Mouse (Mus musculus) NIH3T3 (cell line): ENCODE results near the gene Gm45785.
"Not testable (repeated sequence)": the region's sequence is repeated elsewhere in the genome, so short reads cannot be mapped to it uniquely, and the experiment has no call there.

Experiments
- DNase-seq: peaks from one replicate; pipeline ENCODE4 v3.0.0-alpha.2; 2012; ENCODE audit warnings: low read depth

The Gm45785 gene

DNA sequence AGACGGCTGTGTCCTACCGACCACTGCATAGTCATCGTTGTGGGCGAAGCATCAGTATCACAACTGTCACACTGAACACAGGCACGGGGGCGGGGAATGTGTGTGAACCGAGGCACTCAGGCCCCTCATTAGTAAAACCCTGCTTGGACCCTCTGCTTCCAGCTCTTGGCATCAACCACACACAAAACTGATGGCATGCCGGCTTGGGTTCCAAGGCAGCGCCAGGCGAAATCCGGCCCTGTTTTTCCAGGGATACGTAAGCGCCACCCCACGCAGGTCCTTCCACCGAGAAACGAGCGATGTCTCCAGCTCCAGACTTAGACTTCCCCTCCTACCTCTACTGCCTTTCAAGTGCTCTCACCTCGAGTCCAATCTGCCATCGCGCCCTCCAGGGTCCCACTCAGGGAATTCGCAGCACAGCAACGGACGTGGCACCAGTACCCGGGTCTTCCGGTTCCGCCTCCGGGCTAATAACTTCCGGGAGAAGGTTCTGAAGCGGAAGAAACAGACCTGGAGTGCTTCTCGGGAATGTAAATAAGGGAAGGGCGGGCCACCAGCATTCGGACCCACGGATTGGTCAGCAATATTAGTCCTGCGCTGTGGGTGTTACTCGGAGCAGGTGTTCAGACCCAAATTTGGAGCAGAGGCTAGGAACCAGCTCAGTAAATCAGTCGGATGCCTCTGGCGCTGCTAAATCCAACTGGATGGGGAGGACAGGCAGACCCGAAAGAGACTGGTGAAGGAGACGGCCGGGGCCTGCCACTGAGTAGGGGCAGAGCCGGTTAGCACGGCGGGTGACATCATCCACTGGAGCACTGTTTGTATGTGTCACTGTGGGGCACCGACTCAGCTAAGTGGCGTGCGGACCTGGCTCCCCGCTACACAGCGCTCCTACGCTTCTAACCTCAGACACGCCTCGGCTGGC, at the start of gene Gm45785:
Gene Gm45785, minus strand, starts transcription at position 472 of the 925 bp plus-strand sequence.
- peak; percentile 90 for DNase-seq

DNA sequence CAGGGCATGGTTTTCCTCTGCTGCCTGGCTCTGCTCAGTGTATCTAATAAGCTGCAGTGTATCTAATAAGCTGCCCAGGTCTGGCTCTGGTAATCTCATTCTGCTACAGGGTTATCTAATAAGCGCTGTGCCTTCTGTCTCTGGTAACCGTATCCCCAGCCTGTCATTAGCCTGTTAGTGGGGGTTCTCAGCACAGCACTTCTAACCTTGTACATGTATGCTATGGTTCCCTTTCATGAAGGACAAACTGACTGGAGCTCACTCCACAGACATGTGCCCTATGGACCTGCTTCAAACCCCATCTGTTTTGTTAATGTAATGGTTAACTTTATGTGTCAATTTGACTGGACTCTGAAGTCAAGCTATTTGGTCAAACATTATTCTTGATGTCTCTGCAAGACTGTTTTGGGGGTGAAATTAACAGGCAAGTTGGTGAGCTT, 49.5 kb upstream of the Gm45785 start:
- no peak for DNase-seq

DNA sequence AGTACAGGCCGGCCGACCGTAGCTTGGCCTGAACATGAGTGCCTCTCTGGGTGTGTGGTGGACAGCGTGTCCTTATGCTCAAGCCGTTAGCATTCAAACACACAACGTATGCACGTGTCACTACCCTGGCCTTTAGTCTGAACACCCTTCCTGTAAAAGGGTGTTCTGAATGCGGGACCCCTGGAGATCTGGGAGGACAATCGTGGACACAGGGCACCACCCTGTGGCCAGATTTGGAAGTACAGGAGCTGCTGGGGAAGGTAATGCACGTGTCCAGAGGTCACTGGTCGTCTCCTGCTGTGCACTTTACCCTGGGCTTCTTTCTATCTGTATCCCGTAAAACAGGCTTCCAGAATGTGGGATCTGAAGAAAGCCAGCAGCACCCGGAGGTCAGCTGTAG, 47.1 kb upstream of the Gm45785 start:
- DNase-seq, result peak; percentile 84

DNA sequence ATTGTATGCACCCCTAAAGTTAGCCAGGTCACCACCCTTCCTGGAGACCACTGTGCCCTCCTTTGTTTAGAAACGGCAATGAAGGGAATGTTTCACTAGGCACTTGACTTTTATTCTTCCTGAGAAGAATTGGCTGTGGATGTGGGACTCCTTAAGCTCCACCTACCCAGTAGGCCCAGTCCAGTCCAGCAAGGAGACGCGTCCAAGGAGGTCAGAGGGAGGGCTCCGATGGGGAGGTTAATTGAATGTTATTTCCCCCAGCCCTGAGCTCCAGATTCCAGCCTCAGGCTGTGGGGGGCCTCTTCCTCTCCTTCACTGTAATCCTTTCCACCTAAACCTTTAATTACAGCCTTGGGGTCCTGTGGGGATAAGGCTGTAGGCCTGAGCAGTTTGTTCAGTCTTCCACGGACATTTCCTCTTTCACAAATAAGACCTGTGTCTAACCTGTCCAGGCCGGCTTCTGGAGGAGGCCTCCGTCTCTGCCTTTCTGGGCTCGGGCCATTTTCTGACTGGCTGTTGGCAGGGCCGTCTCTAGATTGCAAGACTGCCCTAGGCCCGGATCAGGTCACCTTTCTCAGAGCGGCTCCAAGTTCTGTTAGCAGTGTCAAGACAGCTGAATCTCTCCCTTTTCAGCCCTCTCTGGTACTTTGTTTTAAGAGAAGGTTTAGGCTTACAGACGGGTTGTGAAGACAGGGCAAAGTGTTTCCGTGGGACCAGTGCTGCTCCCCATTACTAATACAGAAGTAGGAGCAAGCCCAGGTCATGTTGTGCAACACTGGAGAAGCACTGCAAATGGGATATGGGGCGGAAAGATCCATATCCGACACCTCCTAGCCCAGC, 46.1 kb upstream of the Gm45785 start:
- no peak for DNase-seq

DNA sequence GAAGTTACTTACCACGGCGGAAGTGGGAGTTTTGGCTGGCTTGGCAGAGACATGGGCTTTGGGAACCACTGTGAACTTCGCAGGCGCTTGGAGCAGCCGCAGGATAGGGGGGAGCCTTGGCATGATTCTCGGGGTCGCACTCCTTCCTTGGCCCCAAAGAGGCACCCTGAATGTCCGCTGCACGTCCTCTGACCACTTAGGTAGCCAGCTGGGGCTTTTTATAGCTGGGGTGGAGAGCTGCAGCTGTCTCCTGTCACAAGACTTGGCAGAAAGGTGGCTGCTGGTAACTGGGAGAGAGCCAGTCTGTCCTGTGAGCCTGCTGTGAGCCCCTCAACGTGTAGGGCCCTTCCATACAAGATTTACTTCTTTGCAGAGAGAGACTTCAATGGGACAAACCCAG, 44.1 kb upstream of the Gm45785 start, which contains the start of gene Cox8b:
Gene Cox8b, minus strand, starts transcription at position 227 of the 400 bp plus-strand sequence.
- no peak for DNase-seq

DNA sequence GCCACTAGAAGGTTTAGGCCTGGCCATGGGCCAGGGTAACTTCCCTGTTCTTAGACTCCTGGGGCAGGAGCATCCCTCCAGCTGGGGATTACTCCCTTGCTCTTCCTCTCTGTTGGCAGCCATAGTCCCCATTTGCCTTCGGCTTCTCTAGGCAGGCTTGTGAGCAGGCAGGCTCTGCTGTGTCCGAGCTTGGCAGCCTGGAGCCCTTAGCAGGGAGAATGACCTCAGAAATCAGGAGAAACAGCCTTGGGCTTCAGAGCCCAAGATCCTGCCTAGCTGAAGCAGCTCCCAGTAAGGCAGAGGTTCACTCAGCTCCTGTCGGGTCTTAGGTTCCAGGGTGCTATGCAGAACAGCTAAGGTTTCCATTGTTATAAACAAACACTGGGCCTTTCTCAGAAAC, 43.0 kb upstream of the Gm45785 start:
- no peak for DNase-seq

DNA sequence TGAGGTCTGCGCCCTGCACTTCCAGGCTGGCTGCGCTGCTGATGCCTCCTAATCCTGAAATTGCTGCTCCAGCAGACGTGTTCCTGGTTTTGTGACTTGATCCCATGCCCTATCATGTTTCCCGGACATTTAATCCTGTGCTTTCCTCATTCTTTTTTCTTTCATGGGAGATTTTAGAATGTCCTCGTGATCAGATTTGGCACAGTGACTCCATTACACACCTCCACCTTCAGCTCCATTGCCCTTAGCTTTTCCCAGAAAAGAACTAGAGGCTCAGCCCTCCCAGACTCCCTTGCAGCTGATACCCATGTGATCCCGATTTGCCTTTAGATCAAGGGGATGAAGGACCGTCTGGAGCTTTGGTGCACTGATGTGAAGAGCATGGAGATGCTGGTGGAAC, 41.7 kb upstream of the Gm45785 start:
- no peak for DNase-seq

DNA sequence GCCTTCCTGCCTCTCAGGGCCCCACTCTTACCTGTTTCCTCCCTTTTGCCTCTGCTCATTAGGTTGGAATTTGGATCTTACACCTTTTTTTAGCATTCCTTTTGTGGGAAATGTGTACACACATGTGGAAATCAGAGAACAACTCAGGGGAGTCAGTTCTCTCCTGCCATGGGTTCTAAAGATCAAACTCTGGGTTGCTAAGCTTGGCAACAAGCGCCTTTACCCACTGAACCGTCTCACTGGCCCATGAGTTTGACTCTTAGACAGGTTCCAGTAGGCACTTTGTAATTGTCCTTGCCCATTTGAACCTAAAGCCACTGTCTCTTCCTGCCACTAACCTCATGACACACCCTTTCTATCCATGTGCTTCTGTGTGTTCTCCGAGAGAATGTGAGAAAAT, 38.5 kb upstream of the Gm45785 start:
- no peak for DNase-seq

DNA sequence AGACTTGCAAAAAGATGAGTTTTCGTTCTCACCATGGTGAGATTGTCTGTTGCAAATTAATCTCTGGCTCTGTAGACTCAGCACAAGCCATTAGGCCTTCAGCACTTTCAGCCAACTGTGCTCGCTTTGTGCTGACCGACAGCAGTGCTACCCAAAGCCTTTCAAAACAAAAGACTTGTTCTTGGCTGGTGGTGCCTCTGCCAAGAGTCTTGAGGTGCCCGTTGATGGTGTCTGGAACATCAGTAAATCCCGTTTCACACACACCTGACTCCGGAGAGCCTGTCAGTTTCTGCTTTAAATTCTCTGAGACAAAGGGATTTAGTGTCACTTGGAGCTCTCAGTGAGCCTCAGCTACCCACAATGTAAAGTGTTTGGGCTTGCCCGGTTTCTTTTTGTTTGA, 37.9 kb upstream of the Gm45785 start:
- no peak for DNase-seq

DNA sequence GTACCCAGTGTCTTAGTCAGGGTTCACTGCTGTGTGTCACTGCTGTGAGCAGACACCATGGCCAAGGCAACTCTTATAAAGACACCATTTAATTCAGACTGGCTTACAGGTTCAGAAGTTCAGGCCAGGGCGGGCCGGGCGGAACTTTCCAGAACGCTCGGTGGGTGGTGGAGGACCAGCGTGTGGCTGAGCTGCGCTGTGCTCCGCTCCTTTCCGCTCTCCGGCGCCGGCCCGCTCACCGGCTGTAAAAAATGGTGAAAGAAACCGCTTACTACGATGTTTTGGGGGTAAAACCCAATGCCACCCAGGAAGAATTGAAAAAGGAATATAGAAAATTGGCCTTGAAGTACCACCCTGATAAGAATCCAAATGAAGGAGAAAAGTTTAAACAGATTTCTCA, 34.5 kb upstream of the Gm45785 start:
- DNase-seq, result not testable (repeated sequence)

DNA sequence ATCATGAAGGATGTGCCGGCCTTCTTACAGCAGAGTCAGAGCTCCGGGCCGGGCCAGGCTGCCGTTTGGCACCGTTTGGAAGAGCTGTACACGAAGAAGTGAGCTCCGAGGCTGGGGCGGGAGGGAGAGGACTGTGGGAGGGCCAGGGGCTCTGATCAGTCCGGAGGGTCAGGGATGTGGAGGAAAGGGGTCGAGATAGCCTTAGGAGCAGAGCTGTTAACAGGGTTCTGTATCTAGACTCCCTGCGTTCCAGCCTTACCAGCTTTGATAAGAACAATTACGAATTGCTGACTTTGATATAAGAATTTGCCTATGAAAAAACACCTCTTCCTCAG, 26.3 kb upstream of the Gm45785 start:
- no peak for DNase-seq

DNA sequence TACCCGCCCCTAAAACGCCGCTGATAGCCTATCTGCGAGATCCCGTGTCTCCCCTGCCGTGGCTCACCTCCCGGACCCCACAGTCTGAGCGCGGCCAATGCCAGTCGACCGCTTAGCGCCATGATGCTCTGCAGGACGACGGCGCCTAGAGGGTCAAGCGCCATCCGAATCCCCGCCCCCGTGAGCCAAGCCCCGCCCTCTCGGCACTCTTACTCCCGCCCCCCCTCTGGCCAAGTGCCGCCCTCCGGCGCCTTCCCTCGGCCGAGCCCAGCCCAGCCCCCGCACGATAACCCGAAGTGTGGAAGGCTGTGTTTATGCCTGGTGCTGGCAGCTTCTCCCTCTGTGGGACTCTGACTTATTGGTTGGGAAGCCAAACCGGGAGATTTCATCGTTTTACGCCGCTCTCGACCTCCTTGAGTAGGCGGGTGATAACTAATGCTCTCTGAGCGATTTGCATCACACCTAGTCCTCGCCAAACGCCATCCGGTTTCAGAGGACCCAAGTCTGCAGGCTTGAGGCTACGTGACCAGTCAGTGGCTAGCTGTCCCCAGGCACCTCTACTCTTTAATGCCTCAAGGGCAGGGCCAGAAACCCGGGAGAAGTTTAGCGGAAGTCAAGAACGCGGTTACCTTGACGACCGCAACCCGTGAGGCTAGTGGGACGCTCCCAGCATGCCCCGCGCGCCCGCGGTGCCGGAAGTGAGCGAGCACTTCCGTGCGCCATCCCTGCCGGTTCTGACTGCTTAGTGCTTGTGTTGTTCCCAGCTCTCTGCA, 25.8 kb upstream of the Gm45785 start, which contains the start of the genes Psmd13 and Sirt3:
Gene Psmd13, plus strand, starts transcription at position 273 of the 773 bp plus-strand sequence.
Gene Sirt3, minus strand, starts transcription at position 614 of the 773 bp plus-strand sequence.
- peak; percentile 95 for DNase-seq

DNA sequence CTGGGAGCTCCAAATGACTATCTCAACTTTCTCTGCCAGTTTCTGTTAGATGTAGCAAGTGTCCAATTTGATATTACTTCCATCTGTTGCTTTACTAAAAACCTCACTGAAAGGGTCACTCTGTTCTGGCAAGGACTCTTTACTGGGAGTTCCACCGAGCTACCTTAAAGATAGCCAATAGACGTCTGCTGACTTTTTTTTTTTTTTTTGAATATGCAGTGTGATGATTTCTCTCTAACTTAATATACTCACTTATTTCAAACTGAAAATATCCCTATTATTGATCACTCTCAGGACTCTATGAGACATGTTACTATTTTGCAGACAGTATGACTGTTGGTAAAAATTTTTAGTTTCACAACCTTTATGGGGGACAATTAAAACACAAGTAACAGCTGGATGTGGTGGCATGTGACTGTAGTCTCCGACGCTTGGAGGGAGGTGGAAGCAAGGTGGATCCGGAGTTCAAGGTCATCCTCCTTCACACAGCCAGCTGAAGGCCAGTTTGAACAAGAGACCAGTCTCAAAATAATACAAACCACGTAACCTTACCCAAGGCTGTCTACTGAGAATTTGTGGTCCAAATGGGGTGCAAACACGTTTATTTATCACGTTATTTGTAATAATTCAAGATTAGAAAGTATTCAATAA, 24.9 kb upstream of the Gm45785 start:
- no peak for DNase-seq

DNA sequence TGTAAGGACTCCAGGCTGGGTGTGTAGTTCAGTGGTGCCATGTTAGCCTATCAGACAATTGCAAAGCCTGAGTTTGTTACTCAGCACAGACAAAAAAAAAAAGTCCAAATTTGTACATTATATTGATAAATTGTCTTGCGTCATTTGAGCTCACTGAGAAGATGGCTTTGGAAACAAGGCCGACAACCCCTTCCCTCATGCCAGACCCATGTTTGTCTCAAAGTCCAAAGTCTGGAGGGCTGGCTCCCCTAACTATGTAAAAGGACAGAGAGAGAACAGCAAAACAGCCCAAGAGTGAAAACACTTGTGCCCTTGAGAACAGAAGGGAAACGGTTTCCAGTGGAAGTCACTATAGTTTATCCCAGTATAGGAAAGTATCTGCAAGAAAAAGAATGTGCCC, 24.3 kb upstream of the Gm45785 start:
- DNase-seq, result no peak

DNA sequence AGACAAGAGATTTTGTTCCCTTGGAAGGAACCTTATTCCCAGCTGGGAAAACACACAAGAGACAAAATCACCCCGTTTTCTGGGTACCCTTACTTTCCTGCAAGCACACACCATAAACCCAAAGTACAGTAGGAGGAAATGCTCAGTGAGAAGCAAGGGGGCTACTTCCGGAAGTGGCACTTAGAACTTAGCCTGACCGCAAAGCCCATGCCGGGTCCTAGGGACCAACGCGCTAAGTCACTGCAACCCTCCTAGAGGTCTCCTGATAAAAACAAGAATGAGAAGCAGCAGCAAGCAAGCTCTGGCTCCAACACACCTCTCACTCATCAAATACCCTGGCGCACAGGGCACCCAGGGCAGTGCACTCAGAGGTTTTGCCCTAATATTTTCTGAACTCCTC, 23.2 kb upstream of the Gm45785 start:
- DNase-seq, result no peak

DNA sequence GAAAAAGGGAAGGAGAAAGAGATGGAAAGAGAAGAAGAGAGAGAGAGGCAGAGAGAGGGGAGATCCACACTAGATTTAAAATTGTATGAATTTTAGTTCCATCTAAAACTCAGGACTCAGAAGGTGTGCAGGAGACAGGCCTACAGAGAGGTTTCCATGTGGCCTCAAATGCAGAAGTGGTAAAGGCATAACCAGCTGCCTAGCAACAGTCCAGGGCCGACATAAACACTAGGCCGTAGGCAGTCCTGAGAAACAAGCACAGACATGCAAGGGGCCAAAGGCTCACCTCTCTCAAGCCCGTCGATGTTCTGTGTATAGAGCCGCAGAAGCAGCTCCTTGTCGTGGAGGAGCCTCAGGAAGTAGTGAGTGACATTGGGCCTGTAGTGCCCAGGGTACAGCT, 21.2 kb upstream of the Gm45785 start:
- no peak for DNase-seq

DNA sequence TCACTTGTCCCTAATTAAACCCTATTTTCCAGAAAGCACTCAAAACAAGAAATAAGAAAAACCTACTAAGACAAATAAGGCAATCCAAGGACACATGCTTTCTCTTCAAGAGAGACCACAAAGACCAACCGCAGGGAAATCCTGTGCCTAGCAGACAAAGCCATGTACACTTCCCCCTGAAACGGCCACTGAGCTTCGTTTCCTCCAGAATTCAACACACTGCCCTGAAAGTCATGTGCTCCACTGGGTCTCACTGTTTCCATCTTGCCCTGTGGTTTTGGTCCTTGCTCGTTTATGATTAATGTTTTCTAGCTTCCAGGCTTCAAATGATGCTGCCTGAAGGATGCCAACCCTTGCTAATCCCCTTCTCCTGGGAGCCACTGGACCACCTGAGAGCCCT, 18.1 kb upstream of the Gm45785 start:
- DNase-seq, result no peak

DNA sequence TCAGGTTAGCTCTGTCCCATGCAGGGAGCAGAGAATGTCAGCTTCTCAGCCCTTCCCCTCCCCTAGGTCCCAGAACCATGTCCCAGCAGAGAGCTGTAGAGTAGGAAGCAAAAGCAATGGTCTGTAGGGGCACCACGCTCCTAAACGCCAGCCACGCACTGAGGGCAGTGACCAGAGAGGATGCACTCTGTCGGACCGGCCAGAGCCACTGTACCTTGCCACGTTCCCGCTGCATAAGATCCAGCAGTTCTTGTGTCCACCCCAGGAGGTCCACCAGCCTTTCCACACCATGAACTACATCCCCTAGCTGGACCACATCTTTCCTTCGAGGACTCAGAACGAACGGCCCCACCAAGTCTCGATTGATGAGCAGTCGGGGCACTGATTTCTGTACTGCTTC, 8.6 kb upstream of the Gm45785 start:
- no peak for DNase-seq

DNA sequence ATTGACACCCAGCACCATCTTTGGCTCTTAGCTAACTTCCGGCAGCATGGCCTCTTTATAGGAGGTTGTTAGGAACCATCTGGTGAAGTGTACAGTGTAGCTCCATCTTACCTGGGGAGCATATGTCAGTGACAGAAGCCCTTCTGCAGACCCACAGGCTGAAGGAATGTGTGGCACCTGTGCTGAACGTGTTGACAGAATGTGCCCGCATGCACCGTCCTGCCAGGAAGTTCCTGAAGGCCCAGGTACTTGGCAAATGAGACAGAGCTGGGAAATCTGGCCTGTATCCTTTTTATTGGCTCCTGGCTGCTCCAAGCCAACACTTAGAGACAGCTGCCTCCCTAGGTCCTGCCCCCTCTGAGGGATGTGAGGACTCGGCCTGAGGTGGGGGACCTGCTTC, 4.6 kb upstream of the Gm45785 start:
- DNase-seq, result no peak

DNA sequence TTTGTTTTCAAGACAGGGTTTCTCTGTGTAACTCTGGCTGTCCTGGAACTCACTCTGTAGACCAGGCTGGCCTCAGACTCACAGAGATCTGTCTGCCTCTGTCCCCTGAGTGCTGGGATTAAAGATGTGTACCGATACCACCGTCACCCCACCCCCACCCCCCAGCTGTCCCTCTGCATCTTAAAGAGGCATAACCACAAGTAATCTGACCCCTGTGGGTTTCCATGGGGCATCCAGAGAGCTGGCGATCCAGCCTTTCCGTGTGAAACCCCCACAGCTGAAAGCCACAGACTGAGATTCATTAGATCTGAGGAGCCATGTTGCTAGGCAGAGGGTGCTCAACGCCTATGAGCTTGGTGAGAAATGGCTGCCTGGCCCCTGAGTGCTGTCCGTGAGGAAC, 3.9 kb upstream of the Gm45785 start:
- no peak for DNase-seq

DNA sequence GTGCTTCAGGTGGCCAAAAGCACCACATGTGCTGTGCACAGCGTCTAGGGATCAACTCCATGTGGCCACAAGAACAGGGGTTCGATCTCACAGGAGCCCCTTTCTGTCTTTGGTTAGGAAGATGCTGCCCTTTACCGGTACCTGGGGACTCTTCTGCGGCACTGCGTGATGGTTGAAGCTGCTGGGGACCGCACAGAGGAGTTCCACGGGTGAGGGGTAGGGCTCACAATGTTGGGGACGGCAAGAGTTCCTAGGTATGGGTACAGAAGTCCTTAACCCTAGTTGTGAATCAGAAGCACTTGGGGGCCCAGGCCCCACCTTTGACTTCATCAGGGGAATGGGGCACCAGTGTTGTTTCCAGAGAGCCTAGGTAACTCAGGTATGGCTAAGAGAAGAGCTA, 2.6 kb upstream of the Gm45785 start:
- DNase-seq, result no peak
